Mouse (Mus musculus) hematopoietic stem cell, adult 5-6 weeks (primary cell): ENCODE results near the gene Cdkal1. TPM values are rescaled to one million over a fixed set of nuclear protein-coding genes. Genes with fewer than 3 reads are reported as not detected.

Source experiments
- ATAC-seq, 2 experiments: fragments of 125-278 bp in 1 of 2; replicated peaks in 1 of 2; 2 replicates each; pipeline ENCODE4 v1.8.0; 2016 to 2017; ENCODE audit warnings: inconsistent platforms in 2 of 2, mild to moderate bottlenecking in 2 of 2, moderate number of reproducible peaks in 2 of 2, low read depth in 1 of 2, moderate TSS enrichment in 1 of 2; ENCODE audit not compliant: low FRiP score in 2 of 2, poor library complexity in 2 of 2, severe bottlenecking in 2 of 2, insufficient read depth in 1 of 2, low TSS enrichment in 1 of 2
- total RNA-seq: library from RNA; stranded (forward); fragments of 172-1452, 232-1000 nt; gene quantifications from 2 replicates; pipeline ENCODE4 v1.2.3, GENCODE M21; 2017

The Cdkal1 gene
- total RNA-seq, 1 experiment from 2014 or later = 57.8 TPM

- ATAC-seq = no peak
Measured at GRCm38 (mm10) chr13:29148616-29149015, 706.9 kb downstream of the Cdkal1 start.

Other genes with a start within 250 kb of the Cdkal1 start
- 14.1 and 18.9 TPM in 2 replicates for gene E2f3, start 130.4 kb upstream of the Cdkal1 start, total RNA-seq